Mouse (Mus musculus): Measurements from ENCODE around the gene Rps10. TPM values are rescaled to one million over a fixed set of nuclear protein-coding genes. Genes with fewer than 3 reads are reported as not detected.

Rps10 gene
- polyA plus RNA-seq (2016; fragmentation: Nextera tagmentation; extraction: Ambion mirVana): 963 and 987 TPM in 2 replicates

DNA sequence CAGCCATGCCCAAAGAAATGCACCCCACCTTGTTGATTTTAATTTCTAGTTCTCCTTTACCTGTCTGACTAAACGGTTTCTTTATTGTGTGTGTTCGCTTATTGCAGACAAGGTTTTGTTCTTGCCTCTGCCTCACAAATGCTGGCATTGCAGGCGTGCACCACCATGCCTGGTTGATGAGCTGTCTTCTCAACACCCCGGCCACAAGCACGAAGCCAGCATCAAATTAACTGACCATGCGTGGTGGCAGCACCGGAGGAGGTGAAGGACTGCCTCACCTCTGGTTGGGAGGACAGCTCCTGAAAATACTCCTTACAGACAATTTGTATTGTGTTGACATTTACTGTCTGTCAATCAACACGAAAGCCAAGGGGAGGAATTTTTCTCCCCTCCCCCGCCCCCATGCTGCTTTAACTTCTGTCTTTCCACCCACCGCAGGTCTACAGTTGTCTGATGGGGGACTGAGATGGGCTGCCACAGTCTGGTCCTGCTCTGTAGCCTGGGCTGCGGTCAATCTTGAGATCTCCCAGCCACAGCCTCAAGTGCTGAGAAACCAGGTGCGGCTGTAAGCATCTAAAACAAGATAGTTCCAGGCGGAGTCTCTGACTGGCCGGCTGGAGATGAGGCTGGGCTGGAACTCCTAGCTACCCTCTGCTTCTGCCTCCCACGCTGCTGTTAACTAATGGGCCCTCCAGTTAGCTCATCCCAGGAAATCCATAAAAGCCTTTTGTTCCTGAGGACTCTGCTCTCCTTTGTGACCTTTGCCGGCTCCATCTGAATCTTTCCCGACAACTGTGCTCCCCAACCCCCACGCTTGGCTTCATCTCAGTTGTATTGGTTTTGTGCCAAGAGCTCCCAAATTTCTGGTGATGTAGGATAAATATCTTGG lies at the start of gene Rps10:
Gene Rps10 (minus strand): TSS at position 538 of the 889 bp plus-strand sequence.
- peaks cover 31% of the 10 kb centered on the region for H3K4me1 ChIP-seq (replicated peaks)
- WGBS: 41% methylated on average over 18 of the region's 18 CpGs

DNA sequence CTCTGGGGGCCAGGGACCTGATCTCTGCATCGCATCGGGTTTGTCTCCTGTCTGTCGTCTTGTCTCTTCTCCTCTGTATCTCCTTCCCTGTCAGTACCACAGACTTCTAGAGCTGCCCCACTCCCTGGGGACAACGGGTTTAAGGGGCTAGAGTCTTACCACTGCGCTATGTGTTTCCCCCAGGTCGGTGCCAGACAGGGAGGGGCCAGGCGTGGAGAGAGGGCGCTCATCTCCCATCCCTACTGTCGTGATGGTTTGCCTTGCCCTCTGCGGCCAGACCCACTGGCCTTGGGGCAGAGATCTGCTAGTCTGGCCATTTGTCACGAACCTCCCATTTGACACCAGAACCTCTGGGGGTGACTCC lies 49.1 kb upstream of the Rps10 start:
- Histone ChIP-seq H3K9ac (replicated peaks) (peak overlapping the region; percentile 55), H3K4me1 (replicated peaks) (peaks cover 14% of the 10 kb centered on the region), H3K4me3 (replicated peaks) (peak overlapping the region; percentile 47), H3K36me3 (no peaks in the 10 kb centered on the region), H3K9me3 (no peaks in the 10 kb centered on the region), H3K27me3 (peaks cover 52% of the 10 kb centered on the region), H3K4me2 (peak overlapping the region; percentile 96), H3K27ac (no peak overlapping the region)
- ATAC-seq (ENCODE audit: insufficient number of reproducible peaks, insufficient read depth, low FRiP score, low TSS enrichment, low read depth): 0 out of 2 replicates have a peak, but pooled peaks have one; percentile 29
- WGBS: 3% methylated on average over 11 of the region's 11 CpGs

More for the DNA sequence above, at the start of gene Rps10:
- H3K36me3 ChIP-seq: peaks cover 28% of the 10 kb centered on the region
- H3K9me3 ChIP-seq: no peaks in the 10 kb centered on the region
- H3K4me2 ChIP-seq: peak within 1 kb of the TSS; percentile 94
- H3K27ac ChIP-seq: peak within 1 kb of the TSS; percentile 95
- peak within 1 kb of the TSS; percentile 70 for H3K4me3 ChIP-seq (replicated peaks)
- no peaks in the 10 kb centered on the region for H3K27me3 ChIP-seq
- H3K9ac ChIP-seq (replicated peaks): no peak within 1 kb of the TSS
- ATAC-seq (ENCODE audit: insufficient number of reproducible peaks, insufficient read depth, low FRiP score, low TSS enrichment, low read depth): no peak

DNA sequence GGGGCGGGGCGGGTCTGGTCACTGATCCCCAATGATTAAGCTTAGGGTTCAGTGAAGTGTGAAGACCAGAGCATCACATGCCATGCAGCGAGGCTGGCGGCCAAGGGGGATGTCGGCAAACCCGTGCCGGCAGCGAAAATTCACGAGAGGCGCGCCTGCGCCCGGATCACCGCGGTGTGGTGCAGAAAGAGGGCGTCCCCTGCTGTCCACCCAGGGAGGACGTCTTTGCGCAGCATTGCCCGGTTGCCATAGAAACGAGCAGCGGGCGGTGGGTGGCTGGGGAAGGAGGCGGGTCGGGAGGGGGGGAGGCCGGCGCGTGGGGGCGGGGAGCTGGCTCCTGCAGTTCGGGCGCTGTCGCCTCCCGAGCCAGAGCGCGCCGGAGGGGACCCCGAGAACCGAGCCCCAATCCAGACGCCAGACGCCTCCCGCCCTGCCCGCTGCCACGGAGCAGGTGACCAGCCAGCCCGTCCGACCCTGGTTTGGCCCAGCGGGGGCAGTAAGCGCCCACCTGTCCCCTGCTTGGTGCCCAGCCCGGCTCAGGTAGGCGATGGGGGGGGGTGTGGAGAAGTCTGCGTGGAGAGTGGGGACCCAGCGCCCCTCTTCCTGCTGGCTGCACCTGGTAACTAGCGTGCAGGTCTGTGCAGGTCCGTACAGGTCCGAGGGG lies 48.5 kb upstream of the Rps10 start:
- peaks cover 14% of the 10 kb centered on the region for H3K4me1 ChIP-seq (replicated peaks)
- no peak overlapping the region for H3K27ac ChIP-seq
- ATAC-seq (ENCODE audit: insufficient number of reproducible peaks, insufficient read depth, low FRiP score, low TSS enrichment, low read depth): peak; percentile 45; the same call in 1 of the 2 replicates
- under 1% methylated on average over 51 of the region's 53 CpGs for whole genome bisulfite sequencing
- no peaks in the 10 kb centered on the region for H3K36me3 ChIP-seq
- H3K27me3 ChIP-seq: peaks cover 52% of the 10 kb centered on the region
- H3K4me3 ChIP-seq (replicated peaks): peak overlapping the region; percentile 47
- H3K9ac ChIP-seq (replicated peaks): peak overlapping the region; percentile 55
- H3K9me3 ChIP-seq: no peaks in the 10 kb centered on the region
- H3K4me2 ChIP-seq: peak overlapping the region; percentile 96

DNA sequence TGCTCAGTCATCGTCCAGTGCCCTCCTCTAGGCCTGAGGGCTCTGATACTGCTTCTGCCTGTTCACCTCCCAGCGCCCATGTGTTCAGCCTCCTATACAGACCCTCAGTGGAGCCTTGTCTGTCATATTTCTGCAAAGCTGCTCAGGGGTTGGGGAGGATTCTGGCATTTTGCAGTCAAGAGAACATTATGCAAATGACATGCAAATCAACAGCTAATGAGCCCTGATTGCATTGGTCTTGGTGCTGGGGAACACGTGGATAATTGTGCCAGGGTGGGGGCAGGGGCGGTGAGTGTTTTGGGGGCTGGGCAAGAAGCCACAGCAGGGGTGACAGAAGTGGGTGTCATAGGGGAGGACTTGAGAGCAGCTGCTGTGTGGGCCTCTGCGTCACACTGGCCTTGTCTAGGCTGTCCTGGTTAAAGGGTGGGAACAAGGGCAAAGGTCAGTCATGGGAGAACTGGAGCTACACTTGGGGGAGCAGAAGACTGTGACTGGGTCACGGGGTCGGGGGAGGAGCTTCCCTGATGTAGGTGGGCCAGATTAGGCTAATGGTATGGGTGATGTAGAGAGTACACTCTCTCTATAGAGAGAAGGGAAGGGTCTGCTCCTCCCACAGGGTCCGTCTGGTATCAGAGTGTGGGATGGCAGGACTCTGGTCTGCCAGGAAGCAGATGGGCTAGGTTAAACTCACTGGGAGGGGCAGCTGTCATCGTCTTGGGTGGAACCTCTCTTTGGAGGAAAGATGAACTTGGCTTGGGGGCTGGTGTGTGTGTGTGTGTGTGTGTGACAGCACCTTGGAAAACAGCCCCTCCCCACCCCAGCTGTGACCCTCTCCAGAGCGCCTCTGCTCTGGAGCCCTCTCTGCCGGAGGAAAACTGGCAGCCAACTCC lies 42.7 kb upstream of the Rps10 start:
- H3K9me3 ChIP-seq: no peaks in the 10 kb centered on the region
- no peak overlapping the region for H3K9ac ChIP-seq (replicated peaks)
- WGBS: 51% methylated on average over 11 of the region's 11 CpGs
- no peak overlapping the region for H3K27ac ChIP-seq
- H3K4me1 ChIP-seq (replicated peaks): no peaks in the 10 kb centered on the region
- H3K36me3 ChIP-seq: no peaks in the 10 kb centered on the region
- H3K27me3 ChIP-seq: peaks cover 5% of the 10 kb centered on the region
- ATAC-seq (ENCODE audit: insufficient number of reproducible peaks, insufficient read depth, low FRiP score, low TSS enrichment, low read depth): peak; percentile 74; the same call in 1 of the 2 replicates
- H3K4me3 ChIP-seq (replicated peaks): no peak overlapping the region
- no peak overlapping the region for H3K4me2 ChIP-seq

DNA sequence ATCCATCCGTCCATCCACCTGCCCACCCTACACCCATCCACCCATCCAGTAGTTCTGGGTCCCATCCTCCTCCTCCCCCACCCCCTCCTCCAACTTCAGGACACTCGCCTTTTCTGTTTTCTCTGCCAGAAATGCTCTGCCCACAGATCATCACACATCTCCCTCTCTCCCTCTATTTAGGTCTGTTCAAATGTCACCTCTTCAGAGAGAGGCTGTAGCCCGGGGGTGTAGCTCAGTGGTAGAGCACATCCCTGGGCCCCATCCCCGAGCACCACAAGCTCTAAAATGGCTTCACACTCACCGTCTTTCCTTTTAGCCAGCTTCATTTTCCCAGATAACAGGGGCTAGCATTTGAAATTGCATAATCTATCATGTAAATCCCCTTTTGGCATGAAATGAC lies 41.3 kb upstream of the Rps10 start:
- WGBS: 82% methylated on average over 5 of the region's 5 CpGs
- no peak for ATAC-seq (ENCODE audit: insufficient number of reproducible peaks, insufficient read depth, low FRiP score, low TSS enrichment, low read depth)
- Histone ChIP-seq H3K9ac (replicated peaks) (no peak overlapping the region), H3K27ac (no peak overlapping the region), H3K4me3 (replicated peaks) (no peak overlapping the region), H3K9me3 (no peaks in the 10 kb centered on the region), H3K27me3 (no peaks in the 10 kb centered on the region), H3K4me1 (replicated peaks) (no peaks in the 10 kb centered on the region), H3K36me3 (no peaks in the 10 kb centered on the region), H3K4me2 (no peak overlapping the region)

DNA sequence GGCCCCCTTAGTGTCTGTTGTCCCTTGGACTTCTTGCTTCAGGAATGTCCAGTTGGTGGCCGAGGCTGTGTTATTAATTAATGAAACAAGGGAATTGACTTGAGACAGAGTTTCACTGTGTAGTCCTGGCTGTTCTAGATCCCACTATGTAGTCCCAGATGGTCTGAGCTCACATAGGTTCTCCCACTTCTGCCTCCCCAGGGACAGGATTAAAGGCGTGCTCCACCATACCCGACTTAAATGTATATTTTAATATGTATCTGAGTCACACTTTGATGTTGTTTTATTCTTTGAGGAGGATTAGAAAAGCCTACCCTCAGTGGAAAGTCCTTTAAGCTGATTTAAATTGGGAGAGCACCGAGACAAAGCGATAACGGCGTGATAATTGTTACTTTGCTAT lies 39.8 kb upstream of the Rps10 start:
- Histone ChIP-seq H3K27me3 (no peaks in the 10 kb centered on the region), H3K4me3 (replicated peaks) (no peak overlapping the region), H3K9ac (replicated peaks) (no peak overlapping the region), H3K36me3 (no peaks in the 10 kb centered on the region), H3K4me1 (replicated peaks) (no peaks in the 10 kb centered on the region), H3K4me2 (no peak overlapping the region), H3K27ac (no peak overlapping the region), H3K9me3 (no peaks in the 10 kb centered on the region)
- 66% methylated on average over 7 of the region's 7 CpGs for WGBS
- no peak for ATAC-seq (ENCODE audit: insufficient number of reproducible peaks, insufficient read depth, low FRiP score, low TSS enrichment, low read depth)

DNA sequence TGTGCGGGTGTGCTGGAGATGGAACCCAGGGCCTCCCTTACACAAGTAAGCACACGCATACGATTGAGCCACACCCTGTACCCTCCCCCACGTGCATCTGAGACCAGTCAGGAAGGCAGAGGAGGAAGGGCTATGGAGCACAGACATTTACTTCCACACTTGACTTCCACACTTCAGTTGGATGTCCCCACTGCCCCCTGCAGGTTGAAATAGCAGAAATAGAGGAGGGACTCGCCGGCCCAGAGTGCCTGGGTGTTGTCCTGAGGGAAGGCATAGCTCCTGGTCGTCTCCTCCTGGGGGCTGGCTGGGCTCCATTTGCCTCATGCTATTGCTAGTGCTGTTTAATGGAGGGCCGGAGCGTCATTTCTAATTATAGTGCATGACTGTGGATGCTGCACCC lies 39.0 kb upstream of the Rps10 start:
- Histone ChIP-seq H3K4me2 (no peak overlapping the region), H3K9ac (replicated peaks) (no peak overlapping the region)
- WGBS: 60% methylated on average over 9 of the region's 9 CpGs

DNA sequence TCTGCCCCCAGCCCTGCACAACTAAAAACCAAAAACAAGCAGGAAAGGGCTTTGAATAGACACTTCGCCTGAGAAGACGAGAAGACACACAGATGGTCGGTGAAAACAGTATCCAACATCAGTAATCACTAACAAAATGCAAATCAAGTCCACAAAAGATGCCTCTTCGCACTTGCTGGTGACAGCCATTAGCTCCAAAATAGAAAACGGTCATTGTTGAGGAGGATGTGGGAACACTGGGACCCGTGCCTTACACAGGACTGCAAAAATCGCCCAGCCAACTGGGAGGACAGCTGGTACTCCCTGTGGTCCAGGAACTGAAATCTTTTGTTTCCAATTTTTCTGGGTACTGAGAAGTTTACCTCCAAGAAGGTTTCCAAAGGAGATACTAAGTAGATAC lies 37.5 kb upstream of the Rps10 start:
- no peaks in the 10 kb centered on the region for H3K36me3 ChIP-seq
- H3K9me3 ChIP-seq: no peaks in the 10 kb centered on the region
- no peaks in the 10 kb centered on the region for H3K27me3 ChIP-seq
- ATAC-seq (ENCODE audit: insufficient number of reproducible peaks, insufficient read depth, low FRiP score, low TSS enrichment, low read depth): no peak
- H3K4me2 ChIP-seq: no peak overlapping the region
- H3K4me3 ChIP-seq (replicated peaks): no peak overlapping the region
- no peaks in the 10 kb centered on the region for H3K4me1 ChIP-seq (replicated peaks)
- no peak overlapping the region for H3K27ac ChIP-seq
- no peak overlapping the region for H3K9ac ChIP-seq (replicated peaks)
- 87% methylated on average over 7 of the region's 7 CpGs for WGBS

More for the DNA sequence above, 39.0 kb upstream of the Rps10 start:
- Histone ChIP-seq H3K4me3 (replicated peaks) (no peak overlapping the region), H3K36me3 (no peaks in the 10 kb centered on the region), H3K27ac (no peak overlapping the region), H3K4me1 (replicated peaks) (no peaks in the 10 kb centered on the region), H3K9me3 (no peaks in the 10 kb centered on the region), H3K27me3 (no peaks in the 10 kb centered on the region)
- no peak for ATAC-seq (ENCODE audit: insufficient number of reproducible peaks, insufficient read depth, low FRiP score, low TSS enrichment, low read depth)

DNA sequence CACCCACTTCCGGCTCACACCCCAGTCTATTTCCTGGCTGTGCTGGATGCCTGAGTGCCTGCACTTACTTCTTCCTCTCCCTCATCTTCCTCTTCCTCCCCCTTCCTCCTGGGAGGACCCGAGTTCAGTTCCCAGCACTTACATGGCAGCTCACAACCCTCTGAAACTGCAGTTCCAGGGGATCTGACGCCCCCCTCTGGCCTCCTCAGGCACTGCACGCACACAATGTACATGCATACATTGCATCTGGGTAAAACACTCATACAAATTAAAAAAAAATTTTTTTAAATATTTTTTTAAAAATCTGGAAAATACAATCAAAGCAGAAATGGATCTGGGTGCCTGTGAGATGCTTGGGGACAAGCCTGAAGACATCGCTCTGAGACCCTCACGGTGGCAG lies 35.3 kb upstream of the Rps10 start:
- Histone ChIP-seq H3K27me3 (no peaks in the 10 kb centered on the region), H3K4me2 (no peak overlapping the region), H3K9ac (replicated peaks) (no peak overlapping the region), H3K4me1 (replicated peaks) (no peaks in the 10 kb centered on the region), H3K27ac (no peak overlapping the region), H3K4me3 (replicated peaks) (no peak overlapping the region), H3K9me3 (no peaks in the 10 kb centered on the region), H3K36me3 (no peaks in the 10 kb centered on the region)
- 79% methylated on average over 6 of the region's 6 CpGs for WGBS
- ATAC-seq (ENCODE audit: insufficient number of reproducible peaks, insufficient read depth, low FRiP score, low TSS enrichment, low read depth): no peak

DNA sequence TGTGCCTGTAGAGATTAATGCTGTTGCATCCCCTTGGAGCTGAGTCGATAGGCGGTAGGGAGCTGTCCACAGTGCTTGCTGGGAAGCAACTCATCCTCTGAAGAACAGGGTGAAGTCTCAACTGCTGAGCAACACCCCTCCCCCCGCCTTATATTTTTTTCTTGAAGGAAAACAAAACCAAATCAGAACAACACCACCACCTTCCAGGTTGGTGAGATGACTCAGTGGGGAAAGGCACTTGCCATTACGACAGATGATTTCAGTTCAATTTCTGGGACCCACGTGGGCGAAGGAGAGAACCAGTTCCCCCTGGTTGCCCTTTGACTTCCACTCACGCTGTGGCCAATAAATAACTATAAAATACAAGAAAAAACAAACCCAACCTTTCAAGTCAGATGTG lies 22.3 kb upstream of the Rps10 start:
- H3K9me3 ChIP-seq: no peaks in the 10 kb centered on the region; the same call in 1 of the 2 replicates
- no peak for ATAC-seq (ENCODE audit: insufficient number of reproducible peaks, insufficient read depth, low FRiP score, low TSS enrichment, low read depth)
- no peak overlapping the region for H3K27ac ChIP-seq
- peaks cover 17% of the 10 kb centered on the region for H3K4me1 ChIP-seq (replicated peaks)
- no peak overlapping the region for H3K9ac ChIP-seq (replicated peaks)
- H3K27me3 ChIP-seq: peaks cover 31% of the 10 kb centered on the region
- no peaks in the 10 kb centered on the region for H3K36me3 ChIP-seq
- no peak overlapping the region for H3K4me2 ChIP-seq
- no peak overlapping the region for H3K4me3 ChIP-seq (replicated peaks)
- WGBS: 67% methylated on average over 7 of the region's 7 CpGs

DNA sequence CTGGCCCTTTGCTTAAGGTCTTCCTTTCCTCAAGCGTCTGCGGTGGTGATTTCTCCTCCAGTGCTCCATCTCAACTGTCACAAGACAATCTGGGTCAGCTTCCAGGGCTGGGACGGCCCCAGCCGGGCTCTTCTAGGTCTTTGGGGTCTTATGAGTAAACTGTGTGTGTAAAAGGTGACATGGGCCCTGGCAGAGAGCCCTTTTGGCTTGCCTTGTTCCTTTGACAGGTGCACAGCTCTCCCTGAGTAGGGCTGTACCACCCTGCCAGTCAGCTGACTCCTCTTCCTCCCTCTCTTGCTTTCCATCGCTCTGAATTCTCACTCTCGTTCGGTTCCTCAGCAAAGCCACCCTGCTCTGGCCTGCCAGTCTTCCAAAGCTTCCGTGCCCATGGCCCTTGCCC lies 20.7 kb upstream of the Rps10 start:
- no peak overlapping the region for H3K4me2 ChIP-seq
- no peak overlapping the region for H3K9ac ChIP-seq (replicated peaks)
- H3K4me1 ChIP-seq (replicated peaks): peaks cover 17% of the 10 kb centered on the region
- WGBS: 71% methylated on average over 8 of the region's 8 CpGs
- ATAC-seq (ENCODE audit: insufficient number of reproducible peaks, insufficient read depth, low FRiP score, low TSS enrichment, low read depth): no peak
- no peak overlapping the region for H3K4me3 ChIP-seq (replicated peaks)
- no peak overlapping the region for H3K27ac ChIP-seq
- H3K27me3 ChIP-seq: peaks cover 35% of the 10 kb centered on the region
- H3K36me3 ChIP-seq: no peaks in the 10 kb centered on the region
- peaks cover 2% of the 10 kb centered on the region; the same call in 1 of the 2 replicates for H3K9me3 ChIP-seq
